Mouse (Mus musculus): ENCODE data around the gene Mycbp2.

Mycbp2 gene

GRCm38 (mm10) chr14:103098587-103099235 lies 247.9 kb downstream of the Mycbp2 start:
- Histone ChIP-seq H3K4me1 (replicated peaks; ENCODE audit: low read depth, low read length) (peaks cover 65% of the 10 kb centered on the region), H3K9me3 (ENCODE audit: low read length) (no peaks in the 10 kb centered on the region), H3K4me3 (replicated peaks; ENCODE audit: low read length) (peak overlapping the region; percentile 92), H3K36me3 (ENCODE audit: insufficient read depth, low read length) (peaks cover 31% of the 10 kb centered on the region), H3K27me3 (ENCODE audit: insufficient read depth, low read length) (peaks cover 6% of the 10 kb centered on the region)
- no peak for TF ChIP-seq POU5F1 (IDR thresholded peaks at IDR 0.05; ENCODE audit: borderline replicate concordance, low read length)
- TF ChIP-seq CTCF (conservative IDR thresholded peaks at IDR 0.05; ENCODE audit: low read length): no peak
- no peak for TF ChIP-seq NANOG (IDR thresholded peaks at IDR 0.05; ENCODE audit: borderline replicate concordance, low read length)

GRCm38 (mm10) chr14:103098213-103098586 lies 248.4 kb downstream of the Mycbp2 start:
- peaks cover 36% of the 10 kb centered on the region for H3K36me3 ChIP-seq (ENCODE audit: insufficient read depth, low read length)
- H3K4me1 ChIP-seq (replicated peaks; ENCODE audit: low read depth, low read length): peaks cover 70% of the 10 kb centered on the region
- H3K4me3 ChIP-seq (replicated peaks; ENCODE audit: low read length): peak overlapping the region; percentile 92
- H3K9me3 ChIP-seq (ENCODE audit: low read length): no peaks in the 10 kb centered on the region
- H3K27me3 ChIP-seq (ENCODE audit: insufficient read depth, low read length): peaks cover 6% of the 10 kb centered on the region
- TF ChIP-seq POU5F1 (IDR thresholded peaks at IDR 0.05; ENCODE audit: borderline replicate concordance, low read length): no peak

DNA sequence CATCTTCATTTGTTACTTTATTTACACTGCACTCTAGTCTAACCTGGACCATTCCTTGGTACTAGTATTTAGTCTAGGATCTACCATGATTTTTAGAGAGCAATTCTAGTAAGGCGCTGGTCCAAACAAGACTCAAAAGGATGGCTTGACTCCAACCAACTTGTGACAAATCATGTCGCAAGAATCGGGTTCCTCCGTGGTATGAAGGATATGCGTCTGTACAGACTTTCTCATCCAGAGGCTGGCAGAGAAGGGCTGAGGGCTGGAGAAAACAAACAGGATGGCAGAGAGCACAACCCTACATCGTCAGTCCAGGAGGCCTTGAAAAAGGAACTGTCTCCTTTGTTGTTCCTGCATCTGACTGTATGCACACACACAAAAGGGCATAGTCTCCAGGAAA lies 250.0 kb downstream of the Mycbp2 start:
- H3K4me3 ChIP-seq (replicated peaks; ENCODE audit: low read length): peak overlapping the region; percentile 92
- H3K36me3 ChIP-seq (ENCODE audit: insufficient read depth, low read length): peaks cover 51% of the 10 kb centered on the region
- peaks cover 67% of the 10 kb centered on the region for H3K4me1 ChIP-seq (replicated peaks; ENCODE audit: low read depth, low read length)
- H3K9me3 ChIP-seq (ENCODE audit: low read length): no peaks in the 10 kb centered on the region
- peaks cover 6% of the 10 kb centered on the region for H3K27me3 ChIP-seq (ENCODE audit: insufficient read depth, low read length)
- TF ChIP-seq NANOG (IDR thresholded peaks at IDR 0.05; ENCODE audit: borderline replicate concordance, low read length) (no peak), POU5F1 (IDR thresholded peaks at IDR 0.05; ENCODE audit: borderline replicate concordance, low read length) (no peak), CTCF (conservative IDR thresholded peaks at IDR 0.05; ENCODE audit: low read length) (no peak)

DNA sequence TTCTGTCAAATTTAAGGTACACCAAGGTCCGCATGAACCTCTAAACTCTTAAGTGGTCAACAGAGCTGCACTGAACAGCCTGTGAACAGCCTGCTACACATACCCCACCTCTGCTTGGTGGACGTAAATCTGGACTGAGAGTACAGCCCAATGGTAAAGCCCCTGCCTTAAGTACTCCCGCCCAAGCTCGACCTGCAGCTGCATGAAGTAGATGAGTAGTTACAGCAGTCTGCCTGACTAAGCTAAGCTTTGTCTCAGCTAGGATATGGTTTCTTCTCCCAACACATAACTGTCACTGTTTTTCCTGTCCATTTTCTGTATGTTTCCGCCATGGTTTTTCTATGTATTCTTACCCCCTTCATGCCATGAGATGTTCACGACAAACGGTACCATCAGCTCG lies 250.8 kb downstream of the Mycbp2 start:
- H3K4me3 ChIP-seq (replicated peaks; ENCODE audit: low read length): peak overlapping the region; percentile 92; the same call in 1 of the 2 replicates
- peaks cover 6% of the 10 kb centered on the region for H3K27me3 ChIP-seq (ENCODE audit: insufficient read depth, low read length)
- no peaks in the 10 kb centered on the region for H3K9me3 ChIP-seq (ENCODE audit: low read length)
- TF ChIP-seq NANOG (IDR thresholded peaks at IDR 0.05; ENCODE audit: borderline replicate concordance, low read length) (no peak), POU5F1 (IDR thresholded peaks at IDR 0.05; ENCODE audit: borderline replicate concordance, low read length) (no peak)
- peaks cover 59% of the 10 kb centered on the region for H3K36me3 ChIP-seq (ENCODE audit: insufficient read depth, low read length)
- peaks cover 67% of the 10 kb centered on the region for H3K4me1 ChIP-seq (replicated peaks; ENCODE audit: low read depth, low read length)

DNA sequence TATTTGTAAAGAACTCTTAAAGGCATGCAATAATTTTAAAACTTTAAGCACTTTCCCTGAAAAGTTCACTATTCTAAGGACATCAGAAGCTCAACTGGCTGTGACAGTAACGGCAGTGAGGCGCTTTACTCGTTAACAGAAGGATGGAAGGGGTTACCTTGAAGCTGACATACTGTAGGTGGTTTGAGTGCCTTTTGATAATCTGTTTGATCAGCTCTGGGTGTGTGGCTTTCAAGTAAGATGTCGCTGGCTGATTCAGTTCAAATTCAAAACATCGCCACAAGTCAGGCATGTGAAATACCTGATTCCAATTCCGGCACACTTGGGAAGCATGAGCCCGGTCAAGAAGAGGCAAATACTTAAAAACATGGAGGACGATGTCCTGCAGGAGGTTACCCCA lies 251.6 kb downstream of the Mycbp2 start:
- Histone ChIP-seq H3K4me3 (replicated peaks; ENCODE audit: low read length) (peak overlapping the region; percentile 58), H3K4me1 (replicated peaks; ENCODE audit: low read depth, low read length) (peaks cover 66% of the 10 kb centered on the region), H3K9me3 (ENCODE audit: low read length) (no peaks in the 10 kb centered on the region), H3K36me3 (ENCODE audit: insufficient read depth, low read length) (peaks cover 65% of the 10 kb centered on the region), H3K27me3 (ENCODE audit: insufficient read depth, low read length) (peaks cover 6% of the 10 kb centered on the region)
- TF ChIP-seq POU5F1 (IDR thresholded peaks at IDR 0.05; ENCODE audit: borderline replicate concordance, low read length) (no peak), CTCF (conservative IDR thresholded peaks at IDR 0.05; ENCODE audit: low read length) (no peak), NANOG (IDR thresholded peaks at IDR 0.05; ENCODE audit: borderline replicate concordance, low read length) (no peak)

DNA sequence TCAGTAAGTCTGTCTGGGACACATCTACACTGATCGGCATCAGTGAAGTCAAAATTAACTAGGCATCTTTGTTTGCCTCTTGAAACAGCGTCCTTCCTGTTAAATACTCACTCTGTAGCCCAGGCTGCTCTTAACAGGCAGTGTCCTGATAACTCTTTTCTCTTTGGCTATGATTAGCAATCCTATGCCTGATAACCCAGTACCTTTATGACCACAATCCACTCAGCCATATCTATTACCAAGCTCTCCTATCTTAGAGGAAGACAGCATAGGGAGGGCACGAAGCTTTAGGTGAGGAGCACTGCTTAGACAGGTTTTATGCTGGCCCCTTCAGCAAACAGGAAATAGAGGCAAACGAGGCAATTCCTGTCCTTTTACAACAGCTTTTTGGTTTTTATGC lies 252.9 kb downstream of the Mycbp2 start:
- Histone ChIP-seq H3K4me1 (replicated peaks; ENCODE audit: low read depth, low read length) (peaks cover 75% of the 10 kb centered on the region), H3K4me3 (replicated peaks; ENCODE audit: low read length) (no peak overlapping the region), H3K27me3 (ENCODE audit: insufficient read depth, low read length) (peaks cover 7% of the 10 kb centered on the region), H3K36me3 (ENCODE audit: insufficient read depth, low read length) (peaks cover 79% of the 10 kb centered on the region), H3K9me3 (ENCODE audit: low read length) (no peaks in the 10 kb centered on the region)
- TF ChIP-seq CTCF (conservative IDR thresholded peaks at IDR 0.05; ENCODE audit: low read length): no peak
- TF ChIP-seq POU5F1 (IDR thresholded peaks at IDR 0.05; ENCODE audit: borderline replicate concordance, low read length): no peak
- TF ChIP-seq NANOG (IDR thresholded peaks at IDR 0.05; ENCODE audit: borderline replicate concordance, low read length): no peak

GRCm38 (mm10) chr14:103093236-103093635 lies 253.4 kb downstream of the Mycbp2 start:
- no peak for TF ChIP-seq CTCF (conservative IDR thresholded peaks at IDR 0.05; ENCODE audit: low read length)
- no peak; the same call in 1 of the 2 replicates for TF ChIP-seq POU5F1 (IDR thresholded peaks at IDR 0.05; ENCODE audit: borderline replicate concordance, low read length)
- no peak for TF ChIP-seq NANOG (IDR thresholded peaks at IDR 0.05; ENCODE audit: borderline replicate concordance, low read length)
- peaks cover 7% of the 10 kb centered on the region for H3K27me3 ChIP-seq (ENCODE audit: insufficient read depth, low read length)
- no peaks in the 10 kb centered on the region for H3K9me3 ChIP-seq (ENCODE audit: low read length)
- H3K4me1 ChIP-seq (replicated peaks; ENCODE audit: low read depth, low read length): peaks cover 77% of the 10 kb centered on the region
- H3K4me3 ChIP-seq (replicated peaks; ENCODE audit: low read length): no peak overlapping the region
- peaks cover 83% of the 10 kb centered on the region for H3K36me3 ChIP-seq (ENCODE audit: insufficient read depth, low read length)

- Histone ChIP-seq H3K4me3 (replicated peaks; ENCODE audit: low read length) (no peak overlapping the region), H3K4me1 (replicated peaks; ENCODE audit: low read depth, low read length) (peaks cover 54% of the 10 kb centered on the region), H3K9me3 (ENCODE audit: low read length) (no peaks in the 10 kb centered on the region), H3K27me3 (ENCODE audit: insufficient read depth, low read length) (0 out of 2 replicates have a peak, but pooled peaks cover 3% of the 10 kb centered on the region), H3K36me3 (ENCODE audit: insufficient read depth, low read length) (peaks cover 96% of the 10 kb centered on the region)
- TF ChIP-seq POU5F1 (IDR thresholded peaks at IDR 0.05; ENCODE audit: borderline replicate concordance, low read length) (no peak), CTCF (conservative IDR thresholded peaks at IDR 0.05; ENCODE audit: low read length) (peak; percentile 77), NANOG (IDR thresholded peaks at IDR 0.05; ENCODE audit: borderline replicate concordance, low read length) (no peak)
Observed at GRCm38 (mm10) chr14:103088624-103089023, 258.0 kb downstream of the Mycbp2 start.

DNA sequence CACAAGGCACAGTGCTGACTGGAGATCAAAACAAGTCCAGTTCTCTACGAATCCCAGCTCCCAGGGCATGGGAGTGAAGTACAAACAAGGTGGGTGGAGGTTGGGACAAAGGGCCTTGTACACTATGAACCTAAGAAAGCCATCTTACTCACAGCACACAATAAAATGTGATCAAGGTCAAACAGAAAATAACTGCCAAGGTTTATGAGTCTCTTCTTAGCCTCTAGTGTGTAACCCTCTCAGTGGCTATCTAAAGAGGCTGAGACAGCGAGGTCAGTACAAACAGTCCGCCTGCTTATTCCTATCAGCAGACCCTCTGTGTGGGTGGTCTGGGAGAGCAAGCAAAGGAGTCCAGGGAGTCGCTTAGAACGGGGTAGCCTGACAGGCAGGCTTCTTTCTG lies 258.8 kb downstream of the Mycbp2 start:
- TF ChIP-seq CTCF (conservative IDR thresholded peaks at IDR 0.05; ENCODE audit: low read length) (no peak), NANOG (IDR thresholded peaks at IDR 0.05; ENCODE audit: borderline replicate concordance, low read length) (no peak), POU5F1 (IDR thresholded peaks at IDR 0.05; ENCODE audit: borderline replicate concordance, low read length) (no peak)
- Histone ChIP-seq H3K4me1 (replicated peaks; ENCODE audit: low read depth, low read length) (peaks cover 49% of the 10 kb centered on the region), H3K9me3 (ENCODE audit: low read length) (no peaks in the 10 kb centered on the region), H3K4me3 (replicated peaks; ENCODE audit: low read length) (no peak overlapping the region), H3K36me3 (ENCODE audit: insufficient read depth, low read length) (peaks cover 94% of the 10 kb centered on the region), H3K27me3 (ENCODE audit: insufficient read depth, low read length) (peaks cover 7% of the 10 kb centered on the region)

Data from E14TG2a.4 (cell line).